Comparison of ENCODE assay signal across 5 mouse cellular contexts in genomic region chr4:33450356-33450755, GRCm38 (mm10).
A peak's percentile ranks its signal among the peaks of the same experiment; 100 is the strongest.
DNase-seq lines count a peak whose midpoint lies in the region; ATAC-seq lines count a peak whose summit lies in the region.
"Not testable (repeated sequence)": the region's sequence is repeated elsewhere in the genome, so short reads cannot be mapped to it uniquely, and the experiment has no call there.

No protein-coding gene starts in this region.

- DNase-seq in c-Kit-negative CD71-positive TER-119-positive erythroid progenitor cells, embryonic 14.5 days (ENCODE audit: low read depth, low spot score) = peak; percentile 43
- DNase-seq in liver = peak; percentile 64
- peak; percentile 52 for DNase-seq in liver, embryonic 13.5 days

- H3K9ac ChIP-seq in liver, embryonic 13.5 days; liver, embryonic 16.5 days (ENCODE audit: low read depth, low read length): not testable (repeated sequence)

- H3K36me3 ChIP-seq in liver, embryonic 13.5 days; liver, embryonic 16.5 days (ENCODE audit: control insufficient read depth, insufficient read depth): not testable (repeated sequence)

- H3K9me3 ChIP-seq in liver, embryonic 13.5 days (replicated peaks); liver, embryonic 16.5 days (replicated peaks; ENCODE audit: control insufficient read depth, low read length): not testable (repeated sequence)

- H3K27me3 ChIP-seq in liver, embryonic 13.5 days; liver, embryonic 16.5 days (ENCODE audit: control insufficient read depth, insufficient read depth, low read depth, low read length): not testable (repeated sequence)

- peak overlapping the region; percentile 48; the same call in 1 of the 2 replicates for H3K27ac ChIP-seq in liver, embryonic 13.5 days
- H3K27ac ChIP-seq in liver, embryonic 16.5 days (ENCODE audit: low read length) = not testable (repeated sequence)

- 44% methylated on average over 8 of the region's 8 CpGs for WGBS in liver, embryonic 13.5 days (ENCODE audit: insufficient replicate concordance)
- 53% methylated on average over 8 of the region's 8 CpGs for WGBS in liver, embryonic 16.5 days (ENCODE audit: insufficient replicate concordance)

- H3K4me1 ChIP-seq in liver, embryonic 13.5 days (replicated peaks) = peaks cover 23% of the 10 kb centered on the region
- H3K4me1 ChIP-seq in liver, embryonic 16.5 days (ENCODE audit: control insufficient read depth, low read depth, low read length) = not testable (repeated sequence)

- ATAC-seq in liver, embryonic 13.5 days (ENCODE audit: low read depth) = peak; percentile 98
- peak; percentile 95 for ATAC-seq in liver, embryonic 16.5 days (ENCODE audit: low read depth)
- peak; percentile 75 for ATAC-seq in megakaryocyte-erythroid progenitor cell, adult 5-6 weeks (replicated peaks; ENCODE audit: low FRiP score, low TSS enrichment, poor library complexity, severe bottlenecking)

- not testable (repeated sequence) for H3K4me2 ChIP-seq in liver, embryonic 13.5 days; liver, embryonic 16.5 days (ENCODE audit: low read depth, low read length)

- H3K4me3 ChIP-seq in liver, embryonic 13.5 days (replicated peaks); liver, embryonic 16.5 days (ENCODE audit: low read depth, low read length): not testable (repeated sequence)
